Mouse (Mus musculus) retina, adult 2 months (tissue): ENCODE measurements around the gene Pdzrn3.

ENCODE experiments used
- DNase-seq: peaks from one replicate; pipeline ENCODE4 v3.0.0-alpha.2; 2012; ENCODE audit warnings: low read depth, low spot score

Pdzrn3 gene

GRCm38 (mm10) chr6:101198284-101198942 is 179.3 kb downstream of the Pdzrn3 start:
- no peak for DNase-seq

- DNase-seq, result peak; percentile 22
Observed at GRCm38 (mm10) chr6:101197642-101198041, 180.1 kb downstream of the Pdzrn3 start.

GRCm38 (mm10) chr6:101195891-101196290 is 181.8 kb downstream of the Pdzrn3 start:
- DNase-seq, result no peak

GRCm38 (mm10) chr6:101194386-101194925 is 183.2 kb downstream of the Pdzrn3 start:
- DNase-seq, result no peak

GRCm38 (mm10) chr6:101191576-101191975 is 186.1 kb downstream of the Pdzrn3 start:
- DNase-seq, result no peak

GRCm38 (mm10) chr6:101187322-101187721 is 190.4 kb downstream of the Pdzrn3 start:
- no peak for DNase-seq

- no peak for DNase-seq
Observed at GRCm38 (mm10) chr6:101186887-101187286, 190.8 kb downstream of the Pdzrn3 start.

- DNase-seq, result no peak
Observed at GRCm38 (mm10) chr6:101184103-101184785, 193.5 kb downstream of the Pdzrn3 start.

GRCm38 (mm10) chr6:101170699-101171098 is 207.0 kb downstream of the Pdzrn3 start:
- DNase-seq, result no peak

- no peak for DNase-seq
Observed at GRCm38 (mm10) chr6:101153511-101153921, 224.2 kb downstream of the Pdzrn3 start.

- DNase-seq, result no peak
Observed at GRCm38 (mm10) chr6:101135368-101135767, 242.3 kb downstream of the Pdzrn3 start.

- DNase-seq, result no peak
Observed at GRCm38 (mm10) chr6:101125396-101125795, 252.3 kb downstream of the Pdzrn3 start.

GRCm38 (mm10) chr6:101108951-101109350 is 268.7 kb downstream of the Pdzrn3 start:
- DNase-seq, result no peak

- no peak for DNase-seq
Observed at GRCm38 (mm10) chr6:101103506-101103905, 274.2 kb downstream of the Pdzrn3 start.

- DNase-seq, result no peak
Observed at GRCm38 (mm10) chr6:101101709-101102654, 275.7 kb downstream of the Pdzrn3 start.
